Mouse (Mus musculus) kidney, postnatal 0 days (tissue): ENCODE data around the gene Prkn. TPM values are rescaled to one million over a fixed set of nuclear protein-coding genes. Genes with fewer than 3 reads are reported as not detected.

Experiments
- ATAC-seq: fragments of 200-750 bp; cut with Nextera tagmentation; replicated peaks from 2 replicates; pipeline ENCODE4 v1.8.0; 2017; ENCODE audit warnings: low read depth, moderate number of reproducible peaks, moderate TSS enrichment, moderate library complexity; ENCODE audit not compliant: low FRiP score
- DNase-seq: peaks from one replicate; pipeline ENCODE4 v3.0.0-alpha.2; 2016; ENCODE audit warnings: low spot score
- H3K27ac ChIP-seq: fragments of 300-500 bp; sonication (generic); 2 replicates; pipeline ENCODE4 v1.5.1; 2014; ENCODE audit warnings: mild to moderate bottlenecking
- H3K27me3 ChIP-seq: fragments of 300-500 bp; sonication (generic); 2 replicates; pipeline ENCODE4 v1.6.1; 2014; ENCODE audit warnings: low read length, mixed read lengths; ENCODE audit not compliant: insufficient read depth
- H3K36me3 ChIP-seq: fragments of 300-500 bp; sonication (generic); 2 replicates; pipeline ENCODE4 v1.6.1; 2014; ENCODE audit warnings: low read length, mixed read lengths; ENCODE audit not compliant: insufficient read depth
- H3K4me1 ChIP-seq: fragments of 300-500 bp; sonication (generic); replicated peaks from 2 replicates; pipeline ENCODE4 v1.6.1; 2014; ENCODE audit warnings: antibody characterized with exemption, low read length, mixed read lengths; ENCODE audit not compliant: insufficient read depth
- H3K4me2 ChIP-seq: fragments of 300-500 bp; sonication (generic); 2 replicates; pipeline ENCODE4 v1.6.1; 2014; ENCODE audit warnings: mild to moderate bottlenecking, low read length, moderate library complexity, mixed read lengths
- H3K4me3 ChIP-seq: fragments of 300-500 bp; sonication (generic); replicated peaks from 2 replicates; pipeline ENCODE4 v1.5.1; 2014; ENCODE audit warnings: low read depth, low read length
- H3K9ac ChIP-seq: fragments of 300-500 bp; sonication (generic); 2 replicates; pipeline ENCODE4 v1.6.1; 2014; ENCODE audit warnings: low read depth, low read length
- H3K9me3 ChIP-seq: fragments of 300-500 bp; sonication (generic); replicated peaks from 2 replicates; pipeline ENCODE4 v1.6.1; 2016; ENCODE audit warnings: low read length, inconsistent platforms, mixed read lengths
- CTCF ChIP-seq: IDR thresholded peaks from 2 replicates; pipeline ENCODE4 v1.5.1; 2016; ENCODE audit warnings: antibody characterized with exemption, low read depth, mild to moderate bottlenecking, moderate library complexity
- WGBS: fragments of 180-500 bp; shearing (Covaris S2); extraction: QIAGEN DNeasy Blood & Tissue Kit; methylation state at CpG from one replicate; pipeline ENCODE4 v1.1.7; 2014; 5-methylcytosine and 5-hydroxymethylcytosine counted together
- polyA plus RNA-seq: library from polyadenylated mRNA; unstranded; fragments of >200 nt; fragmentation: Nextera tagmentation; extraction: Ambion mirVana; gene quantifications from 2 replicates; pipeline ENCODE4 v1.2.1, GENCODE M21; 2015

Gene Prkn
- polyA plus RNA-seq, 1 experiment from 2014 or later = 3.6 TPM

- Histone ChIP-seq H3K36me3 (no peaks in the 10 kb centered on the region), H3K27me3 (no peaks in the 10 kb centered on the region), H3K27ac (no peak overlapping the region), H3K9me3 (no peaks in the 10 kb centered on the region), H3K4me1 (no peaks in the 10 kb centered on the region), H3K4me2 (no peak overlapping the region), H3K4me3 (no peak overlapping the region), H3K9ac (no peak overlapping the region)
- WGBS = 90% methylated on average over 9 of the region's 9 CpGs
- DNase-seq = no peak
- TF ChIP-seq CTCF = no peak
- no peak for ATAC-seq
These were observed 948.2 kb downstream of the Prkn start for GRCm38 (mm10) chr17:11788270-11788936.

GRCm38 (mm10) chr17:11795979-11796378 is 955.8 kb downstream of the Prkn start:
- Histone ChIP-seq H3K4me2 (no peak overlapping the region), H3K9me3 (no peaks in the 10 kb centered on the region), H3K27me3 (no peaks in the 10 kb centered on the region), H3K4me3 (no peak overlapping the region), H3K27ac (no peak overlapping the region), H3K4me1 (no peaks in the 10 kb centered on the region), H3K9ac (no peak overlapping the region), H3K36me3 (no peaks in the 10 kb centered on the region)
- TF ChIP-seq CTCF = no peak
- DNase-seq (no peak), ATAC-seq (no peak)
- WGBS = 84% methylated on average over 3 of the region's 3 CpGs

GRCm38 (mm10) chr17:11801226-11801625 is 961.0 kb downstream of the Prkn start:
- Histone ChIP-seq H3K4me3 (no peak overlapping the region), H3K9me3 (no peaks in the 10 kb centered on the region), H3K4me1 (no peaks in the 10 kb centered on the region), H3K27ac (no peak overlapping the region), H3K36me3 (no peaks in the 10 kb centered on the region), H3K4me2 (no peak overlapping the region), H3K9ac (no peak overlapping the region), H3K27me3 (no peaks in the 10 kb centered on the region)
- 90% methylated on average over 4 of the region's 4 CpGs for WGBS
- no peak for ATAC-seq
- DNase-seq = no peak
- TF ChIP-seq CTCF = no peak

- 79% methylated on average over 3 of the region's 3 CpGs for WGBS
- H3K27me3 ChIP-seq = no peaks in the 10 kb centered on the region
- H3K27ac ChIP-seq = no peak overlapping the region
- ATAC-seq = no peak
- no peaks in the 10 kb centered on the region for H3K4me1 ChIP-seq
- no peak overlapping the region for H3K4me3 ChIP-seq
- no peak overlapping the region for H3K9ac ChIP-seq
- H3K4me2 ChIP-seq = no peak overlapping the region
- H3K36me3 ChIP-seq = no peaks in the 10 kb centered on the region
- no peak for TF ChIP-seq CTCF
- no peaks in the 10 kb centered on the region for H3K9me3 ChIP-seq
- no peak for DNase-seq
These were observed 967.1 kb downstream of the Prkn start for GRCm38 (mm10) chr17:11807280-11807679.

- no peak for DNase-seq
- Histone ChIP-seq H3K27ac (no peak overlapping the region), H3K27me3 (no peaks in the 10 kb centered on the region), H3K36me3 (no peaks in the 10 kb centered on the region), H3K9ac (no peak overlapping the region), H3K4me2 (no peak overlapping the region), H3K9me3 (no peaks in the 10 kb centered on the region), H3K4me3 (no peak overlapping the region), H3K4me1 (no peaks in the 10 kb centered on the region)
- no peak for TF ChIP-seq CTCF
- WGBS = 90% methylated on average over 2 of the region's 2 CpGs
- ATAC-seq = no peak
These were observed 977.7 kb downstream of the Prkn start for GRCm38 (mm10) chr17:11817886-11818285.

- Histone ChIP-seq H3K27me3 (no peaks in the 10 kb centered on the region), H3K4me3 (no peak overlapping the region), H3K9ac (no peak overlapping the region), H3K4me1 (no peaks in the 10 kb centered on the region), H3K4me2 (no peak overlapping the region), H3K9me3 (no peaks in the 10 kb centered on the region), H3K36me3 (no peaks in the 10 kb centered on the region), H3K27ac (no peak overlapping the region)
- no peak for DNase-seq
- no peak for TF ChIP-seq CTCF
- ATAC-seq = no peak
- WGBS = 63% methylated on average over 8 of the region's 8 CpGs
These were observed 979.3 kb downstream of the Prkn start for GRCm38 (mm10) chr17:11819506-11819905.

- H3K27ac ChIP-seq = no peak overlapping the region
- H3K9ac ChIP-seq = no peak overlapping the region
- no peaks in the 10 kb centered on the region for H3K27me3 ChIP-seq
- H3K9me3 ChIP-seq = no peaks in the 10 kb centered on the region
- no peaks in the 10 kb centered on the region for H3K36me3 ChIP-seq
- ATAC-seq (no peak), DNase-seq (no peak)
- no peaks in the 10 kb centered on the region for H3K4me1 ChIP-seq
- 93% methylated on average over 4 of the region's 4 CpGs for WGBS
- no peak overlapping the region for H3K4me2 ChIP-seq
- no peak overlapping the region for H3K4me3 ChIP-seq
- no peak for TF ChIP-seq CTCF
These were observed 980.6 kb downstream of the Prkn start for GRCm38 (mm10) chr17:11820757-11821156.
